Mouse (Mus musculus) NIH3T3 (cell line): ENCODE measurements around the gene Olfr419.

Experiments
- DNase-seq: peaks from one replicate; pipeline ENCODE4 v3.0.0-alpha.2; 2012; ENCODE audit warnings: low read depth

Olfr419 gene

DNA sequence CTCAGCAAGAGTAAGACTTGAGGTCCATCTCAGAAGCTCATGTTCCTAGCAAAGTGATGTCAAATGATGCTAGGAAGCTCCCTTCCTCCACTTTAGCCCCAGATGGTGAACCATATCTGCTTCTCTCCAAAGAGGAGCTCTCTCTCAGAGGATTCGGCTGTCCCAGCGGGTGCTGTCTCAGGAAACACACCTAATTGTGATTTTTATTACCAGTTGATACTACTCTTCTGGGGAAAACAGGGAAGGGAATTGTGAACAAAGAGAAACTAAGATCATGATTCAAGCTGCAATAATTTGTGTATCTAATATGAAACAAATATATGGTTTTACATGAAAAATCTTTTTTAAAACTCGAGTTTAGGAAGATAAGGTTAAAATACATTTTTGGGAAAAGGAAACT lies at the start of gene Olfr419:
Gene Olfr419, minus strand, starts transcription at position 101 of the 400 bp plus-strand sequence.
- no peak for DNase-seq

DNA sequence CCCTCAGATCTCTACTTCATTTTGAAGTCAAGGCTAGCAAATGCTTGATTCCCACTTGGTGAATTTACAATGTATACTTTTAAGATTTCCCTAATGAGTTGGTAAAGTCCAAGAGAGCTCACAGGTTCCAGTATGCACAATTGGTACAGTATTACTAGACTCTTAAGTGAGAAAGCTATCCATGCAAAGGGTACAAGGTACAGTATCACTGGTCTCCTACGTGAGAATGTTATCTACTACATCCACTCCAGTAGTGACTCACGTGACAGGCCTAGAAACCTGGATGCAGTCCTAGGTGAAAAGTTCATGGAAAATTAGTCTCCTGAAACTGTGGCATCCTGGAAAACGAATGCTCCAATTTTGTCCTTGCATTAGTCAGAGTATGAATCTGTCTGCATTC lies 18.8 kb upstream of the Olfr419 start:
- no peak for DNase-seq

DNA sequence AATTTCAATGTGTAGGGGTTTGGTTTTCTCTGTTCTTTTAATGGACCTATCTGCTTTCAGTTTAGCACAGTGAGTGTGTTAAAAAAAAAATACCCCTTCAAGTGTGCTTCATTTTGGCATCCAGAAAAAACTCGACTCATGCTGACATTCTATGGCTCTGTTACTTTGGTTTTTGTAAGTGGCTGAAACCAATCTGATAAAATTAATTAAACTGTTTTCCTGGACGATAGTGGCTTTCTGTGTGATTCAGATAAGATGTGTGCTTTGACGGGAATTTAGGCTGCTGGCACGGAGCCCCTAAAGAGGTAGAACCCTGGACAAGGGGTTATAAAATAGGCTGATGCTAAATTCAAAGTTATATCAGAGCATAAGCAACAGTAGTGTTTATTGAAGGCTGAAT lies 17.3 kb upstream of the Olfr419 start:
- no peak for DNase-seq

DNA sequence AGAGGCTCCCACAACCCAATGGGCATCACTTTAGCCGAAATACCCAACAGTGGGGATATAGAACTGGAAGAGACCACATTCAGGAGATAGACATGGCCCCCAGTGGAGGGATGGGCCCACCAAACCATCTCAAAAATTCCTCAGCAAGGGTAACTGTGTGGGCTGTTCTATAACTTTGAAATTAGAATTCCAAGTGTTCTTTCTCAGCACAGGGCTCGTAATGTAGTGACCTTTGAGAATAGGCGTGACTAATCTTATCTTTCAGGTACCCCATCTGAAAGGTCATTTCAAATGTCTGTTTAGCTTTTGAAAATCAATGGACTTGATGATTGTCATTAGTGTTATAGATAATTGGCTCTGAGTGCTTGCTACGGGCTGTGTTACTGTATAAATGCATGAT lies 16.0 kb upstream of the Olfr419 start:
- DNase-seq: no peak

DNA sequence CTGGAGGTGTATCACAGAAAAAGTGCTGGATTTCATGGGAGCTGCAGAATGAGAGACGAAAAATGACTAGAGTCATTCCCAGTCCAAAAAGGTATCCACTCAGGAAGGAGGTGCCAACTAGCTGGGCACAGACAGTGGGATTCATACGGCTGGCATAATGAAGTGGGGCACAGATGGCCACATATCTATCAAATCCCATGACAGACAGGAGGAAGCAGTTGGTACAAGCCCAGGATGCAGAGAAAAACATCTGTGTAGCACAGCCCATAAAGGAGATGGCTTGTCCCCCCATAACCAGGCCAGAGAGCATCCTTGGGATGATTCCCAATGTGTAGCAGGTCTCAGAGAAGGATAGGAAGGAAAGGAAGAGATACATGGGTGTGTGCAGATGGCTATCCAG lies 1.5 kb downstream of the Olfr419 start:
- no peak for DNase-seq

GRCm38 (mm10) chr1:174247170-174247569 lies 4.7 kb downstream of the Olfr419 start:
- no peak for DNase-seq

GRCm38 (mm10) chr1:174246080-174246479 lies 5.8 kb downstream of the Olfr419 start:
- DNase-seq: no peak

- DNase-seq: no peak
These were observed 7.2 kb downstream of the Olfr419 start for GRCm38 (mm10) chr1:174244621-174245020.

- DNase-seq: no peak
These were observed 11.9 kb downstream of the Olfr419 start for GRCm38 (mm10) chr1:174239916-174240315.

- no peak for DNase-seq
These were observed 35.2 kb downstream of the Olfr419 start for GRCm38 (mm10) chr1:174216528-174217204.

DNA sequence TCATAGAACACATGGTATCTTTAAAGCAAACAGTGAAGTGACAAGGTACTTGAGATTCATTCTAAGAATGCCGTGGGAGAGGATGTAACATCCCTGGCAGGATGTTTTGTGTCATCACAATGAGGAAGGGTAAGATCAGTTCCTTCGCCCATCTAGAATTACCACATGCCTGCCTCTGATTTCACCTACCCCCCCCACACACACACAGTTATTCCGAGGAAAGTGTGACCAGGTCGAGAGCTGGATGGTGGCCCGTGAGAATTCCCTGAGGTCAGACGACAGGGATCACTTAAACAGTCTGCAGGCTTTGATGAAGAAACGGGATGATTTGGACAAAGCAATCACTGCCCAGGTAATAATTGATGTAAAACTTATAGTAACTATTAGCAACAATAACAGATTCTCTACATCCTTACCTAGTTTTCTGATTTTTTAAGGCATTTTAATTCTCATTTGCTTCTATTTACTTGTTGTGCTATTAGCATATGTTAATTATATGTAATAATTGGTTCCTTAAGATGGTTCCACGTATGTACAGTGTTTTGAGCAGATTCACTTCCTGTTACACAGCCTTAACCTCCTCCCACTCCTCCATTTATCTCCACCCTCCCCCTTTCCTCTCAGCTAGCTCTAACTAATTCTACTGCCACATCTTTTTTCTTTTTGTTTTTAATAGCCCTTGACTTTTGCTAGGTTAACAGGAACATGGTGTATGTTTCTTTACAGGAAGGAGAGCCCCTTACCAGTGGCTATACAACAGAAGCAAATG lies 36.4 kb downstream of the Olfr419 start:
- no peak for DNase-seq

DNA sequence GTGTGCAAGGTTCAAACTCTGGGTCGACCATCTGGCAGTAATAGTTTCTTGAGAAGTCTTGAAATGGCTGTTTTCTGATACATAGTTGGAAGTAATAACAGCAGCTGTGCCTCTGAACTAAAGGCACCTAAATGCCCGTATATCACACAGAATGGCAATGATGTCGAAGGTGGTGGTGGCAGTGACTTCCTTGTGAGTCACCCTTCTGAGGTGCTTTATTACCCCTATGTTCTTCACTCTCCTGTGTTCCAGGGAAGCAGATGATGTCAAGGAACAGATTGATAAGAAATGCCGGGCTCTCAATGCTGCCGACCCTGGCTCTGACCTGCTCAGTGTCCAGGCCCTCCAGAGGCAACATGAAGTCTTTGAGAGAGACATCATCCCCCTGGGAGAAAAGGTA lies 39.6 kb downstream of the Olfr419 start:
- DNase-seq: no peak

DNA sequence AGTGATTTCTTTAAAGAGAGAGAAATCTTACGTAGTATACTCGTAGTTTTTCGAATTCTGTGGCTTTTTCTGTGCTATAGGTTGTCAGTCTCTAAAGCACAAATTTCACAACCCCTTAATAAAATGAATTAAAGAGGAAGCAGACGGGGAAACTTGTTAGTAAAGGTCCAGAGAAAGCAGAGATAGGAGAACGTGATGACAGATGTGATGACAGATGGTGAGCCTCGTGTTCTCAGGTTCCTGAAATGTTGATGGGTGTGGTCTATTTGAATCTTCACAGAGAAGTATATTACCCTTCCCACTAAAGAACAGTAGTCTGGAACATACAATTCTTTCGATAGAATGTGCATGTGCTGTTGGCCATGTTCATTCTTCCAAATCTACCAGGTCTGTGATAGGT lies 47.2 kb downstream of the Olfr419 start:
- no peak for DNase-seq
